Mouse (Mus musculus) forebrain, postnatal 0 days (tissue): ENCODE measurements around the gene Tmem127. TPM values are rescaled to one million over a fixed set of nuclear protein-coding genes. Genes with fewer than 3 reads are reported as not detected.

Source experiments
- ATAC-seq: fragments of 200-750 bp; cut with Nextera tagmentation; 2 replicates; pipeline ENCODE4 v1.8.0; 2017; ENCODE audit warnings: mild to moderate bottlenecking, moderate library complexity
- DNase-seq: peaks from one replicate; pipeline ENCODE4 v3.0.0-alpha.2; 2015
- H3K27ac ChIP-seq: fragments of 300-500 bp; sonication (generic); 2 replicates; pipeline ENCODE4 v1.5.1; 2014; ENCODE audit warnings: low read depth, mild to moderate bottlenecking, antibody characterized with exemption, low read length, moderate library complexity, mixed read lengths
- H3K27me3 ChIP-seq: fragments of 300-500 bp; sonication (generic); 2 replicates; pipeline ENCODE4 v1.6.1; 2014; ENCODE audit warnings: mild to moderate bottlenecking, low read length, mixed read lengths; ENCODE audit not compliant: insufficient read depth
- H3K36me3 ChIP-seq: fragments of 300-500 bp; sonication (generic); 2 replicates; pipeline ENCODE4 v1.6.1; 2014; ENCODE audit warnings: mild to moderate bottlenecking, moderate library complexity; ENCODE audit not compliant: insufficient read depth
- H3K4me1 ChIP-seq: fragments of 300-500 bp; sonication (generic); 2 replicates; pipeline ENCODE4 v1.6.1; 2014; ENCODE audit warnings: antibody characterized with exemption; ENCODE audit not compliant: insufficient read depth
- H3K4me2 ChIP-seq: fragments of 300-500 bp; sonication (generic); 2 replicates; pipeline ENCODE4 v1.6.1; 2014; ENCODE audit warnings: low read depth, mild to moderate bottlenecking, moderate library complexity
- H3K4me3 ChIP-seq: fragments of 300-500 bp; sonication (generic); 2 replicates; pipeline ENCODE4 v1.5.1; 2014; ENCODE audit warnings: low read depth, low read length, mixed read lengths
- H3K9ac ChIP-seq: fragments of 300-500 bp; sonication (generic); 2 replicates; pipeline ENCODE4 v1.6.1; 2014; ENCODE audit warnings: mild to moderate bottlenecking
- H3K9me3 ChIP-seq: fragments of 300-500 bp; sonication (generic); 2 replicates; pipeline ENCODE4 v1.6.1; 2016; ENCODE audit warnings: low read length
- CTCF ChIP-seq: sonication (generic); IDR thresholded peaks from 2 replicates; pipeline ENCODE4 v1.5.1; 2016; ENCODE audit warnings: antibody characterized with exemption, control low read depth, low read depth
- WGBS: fragments of 180-500 bp; shearing (Covaris S2); extraction: QIAGEN DNeasy Blood & Tissue Kit; methylation state at CpG from one replicate; pipeline ENCODE4 v1.1.7; 2014; 5-methylcytosine and 5-hydroxymethylcytosine counted together
- polyA plus RNA-seq: library from polyadenylated mRNA; unstranded; fragments of >200 nt; fragmentation: Nextera tagmentation; extraction: Ambion mirVana; gene quantifications from 2 replicates; pipeline ENCODE4 v1.2.1, GENCODE M21; 2015
- total RNA-seq: library from RNA; depleted of rRNA; stranded (reverse); fragments of >200 nt; gene quantifications from 2 replicates; pipeline ENCODE4 v1.2.3, GENCODE M21; 2014

Tmem127 gene
- total and polyA plus RNA-seq, 2 experiments from 2014 or later = 74.6 to 94.4 TPM

DNA sequence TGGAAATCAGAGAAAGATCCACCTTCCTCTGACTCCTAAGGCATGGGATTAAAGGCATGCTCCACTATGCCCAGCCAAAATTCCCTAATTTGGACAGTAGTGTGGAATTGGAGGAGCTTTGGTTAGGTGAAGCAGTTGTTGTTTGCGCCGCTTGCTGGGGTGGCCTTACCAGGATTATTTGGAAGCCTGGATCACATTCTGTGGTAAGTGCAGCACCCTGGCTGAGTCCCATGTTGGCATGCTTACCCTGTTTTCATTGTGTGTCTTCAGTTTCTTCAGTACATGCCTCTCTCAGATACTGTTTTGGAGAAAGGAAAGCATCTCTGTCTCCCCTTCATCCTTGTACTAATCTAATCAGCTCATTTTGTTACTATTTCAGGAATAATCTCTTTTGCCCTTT is 26.9 kb downstream of the Tmem127 start:
- no peak overlapping the region for H3K27ac ChIP-seq
- H3K9me3 ChIP-seq = no peaks in the 10 kb centered on the region
- 0 out of 2 replicates have a peak, but pooled peaks cover 3% of the 10 kb centered on the region for H3K4me1 ChIP-seq
- ATAC-seq = no peak
- no peaks in the 10 kb centered on the region for H3K36me3 ChIP-seq
- no peak overlapping the region for H3K4me2 ChIP-seq
- no peak for DNase-seq
- 69% methylated on average over 2 of the region's 2 CpGs for WGBS
- H3K27me3 ChIP-seq = no peaks in the 10 kb centered on the region
- no peak for TF ChIP-seq CTCF
- H3K4me3 ChIP-seq = no peak overlapping the region
- no peak overlapping the region for H3K9ac ChIP-seq

DNA sequence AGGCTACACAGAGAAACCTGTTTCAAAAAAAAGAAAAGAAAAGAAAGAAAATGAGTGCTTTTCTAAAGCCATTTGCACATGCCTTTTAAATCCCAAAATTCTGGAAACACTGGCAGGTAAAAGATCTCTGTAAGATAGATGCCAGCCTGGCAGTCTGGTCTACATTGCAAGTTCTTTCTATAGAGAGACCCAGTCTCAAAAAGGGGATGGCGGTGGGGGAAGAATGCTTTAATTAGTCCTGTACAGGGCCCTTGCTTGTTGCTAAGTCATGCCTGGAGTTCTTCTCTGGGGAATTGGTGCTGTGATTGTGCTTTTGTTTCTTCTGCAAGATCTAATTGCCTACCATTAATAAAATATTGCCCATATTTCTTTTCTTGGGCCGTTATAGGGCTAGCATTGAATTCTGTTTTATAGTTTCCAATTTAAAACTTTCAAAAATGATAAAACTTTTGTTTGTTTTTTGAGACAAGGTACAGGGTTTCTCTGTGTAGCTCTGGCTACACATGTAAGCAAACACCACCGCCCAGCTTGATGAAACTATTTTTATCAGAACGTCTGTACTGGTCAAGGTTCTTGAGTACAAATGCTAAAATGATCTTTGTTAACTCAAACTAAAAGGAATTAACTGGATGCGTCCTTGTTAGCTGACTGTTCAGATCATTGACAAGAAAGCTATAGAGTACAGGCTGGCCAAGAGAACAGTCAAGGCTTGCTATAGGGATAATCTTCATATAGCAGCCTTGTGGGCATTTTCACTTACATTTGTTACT is 28.0 kb downstream of the Tmem127 start:
- no peak for DNase-seq
- WGBS = 76% methylated on average over 5 of the region's 5 CpGs
- no peaks in the 10 kb centered on the region for H3K9me3 ChIP-seq
- ATAC-seq = no peak
- H3K4me1 ChIP-seq = 0 out of 2 replicates have a peak, but pooled peaks cover 3% of the 10 kb centered on the region
- H3K9ac ChIP-seq = no peak overlapping the region
- H3K36me3 ChIP-seq = no peaks in the 10 kb centered on the region
- H3K4me2 ChIP-seq = no peak overlapping the region
- H3K27me3 ChIP-seq = no peaks in the 10 kb centered on the region
- no peak for TF ChIP-seq CTCF
- H3K27ac ChIP-seq = no peak overlapping the region
- H3K4me3 ChIP-seq = no peak overlapping the region

DNA sequence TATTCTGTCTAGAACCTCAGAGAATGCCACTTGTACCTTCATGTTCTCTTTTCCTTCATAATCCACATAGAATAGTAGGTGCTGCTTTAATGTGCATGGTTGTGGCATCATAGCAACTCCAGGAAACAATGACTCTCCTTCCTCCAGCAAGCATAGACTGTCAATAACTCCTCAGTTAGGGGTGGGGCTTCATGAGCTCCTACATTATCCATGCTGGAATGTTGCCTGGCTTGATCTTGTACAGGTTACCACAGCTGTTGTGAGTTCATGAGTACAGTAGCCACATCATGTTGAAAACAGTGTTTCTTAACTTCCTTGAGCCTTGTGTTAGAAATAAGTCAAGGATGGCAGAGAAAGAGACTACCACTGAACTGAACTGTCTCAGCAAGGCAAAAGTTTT is 30.5 kb downstream of the Tmem127 start:
- no peak for TF ChIP-seq CTCF
- no peak overlapping the region for H3K4me2 ChIP-seq
- DNase-seq = no peak
- no peak overlapping the region for H3K9ac ChIP-seq
- no peaks in the 10 kb centered on the region for H3K4me1 ChIP-seq
- no peak for ATAC-seq
- no peak overlapping the region for H3K27ac ChIP-seq
- H3K4me3 ChIP-seq = no peak overlapping the region
- no peaks in the 10 kb centered on the region for H3K9me3 ChIP-seq
- no peaks in the 10 kb centered on the region for H3K27me3 ChIP-seq
- H3K36me3 ChIP-seq = no peaks in the 10 kb centered on the region

DNA sequence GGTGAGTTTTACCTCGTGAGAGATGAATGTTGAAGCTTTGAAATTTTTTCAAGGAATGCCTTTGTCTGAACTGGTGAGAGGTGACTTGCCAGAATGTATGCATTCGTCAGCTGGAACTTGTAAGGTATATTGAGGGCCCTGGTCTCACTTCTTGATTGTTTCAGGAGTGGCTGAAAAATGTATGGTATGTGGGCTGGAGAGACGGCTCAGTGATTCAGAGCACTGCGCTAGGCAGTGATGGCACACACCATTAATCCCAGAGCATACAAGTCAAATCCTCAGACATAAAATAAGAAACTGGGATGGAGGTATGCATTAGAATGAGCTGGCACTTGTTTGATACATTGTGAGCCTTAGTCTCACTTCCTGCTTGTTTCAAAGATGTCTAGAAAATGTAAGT is 44.5 kb downstream of the Tmem127 start:
- no peak overlapping the region for H3K4me3 ChIP-seq
- DNase-seq (no peak), ATAC-seq (no peak)
- H3K4me1 ChIP-seq = no peaks in the 10 kb centered on the region
- 89% methylated on average over 4 of the region's 4 CpGs for WGBS
- no peaks in the 10 kb centered on the region for H3K27me3 ChIP-seq
- H3K9ac ChIP-seq = no peak overlapping the region
- TF ChIP-seq CTCF = no peak
- peaks cover 66% of the 10 kb centered on the region for H3K36me3 ChIP-seq
- no peak overlapping the region for H3K27ac ChIP-seq
- no peaks in the 10 kb centered on the region for H3K9me3 ChIP-seq
- no peak overlapping the region for H3K4me2 ChIP-seq

DNA sequence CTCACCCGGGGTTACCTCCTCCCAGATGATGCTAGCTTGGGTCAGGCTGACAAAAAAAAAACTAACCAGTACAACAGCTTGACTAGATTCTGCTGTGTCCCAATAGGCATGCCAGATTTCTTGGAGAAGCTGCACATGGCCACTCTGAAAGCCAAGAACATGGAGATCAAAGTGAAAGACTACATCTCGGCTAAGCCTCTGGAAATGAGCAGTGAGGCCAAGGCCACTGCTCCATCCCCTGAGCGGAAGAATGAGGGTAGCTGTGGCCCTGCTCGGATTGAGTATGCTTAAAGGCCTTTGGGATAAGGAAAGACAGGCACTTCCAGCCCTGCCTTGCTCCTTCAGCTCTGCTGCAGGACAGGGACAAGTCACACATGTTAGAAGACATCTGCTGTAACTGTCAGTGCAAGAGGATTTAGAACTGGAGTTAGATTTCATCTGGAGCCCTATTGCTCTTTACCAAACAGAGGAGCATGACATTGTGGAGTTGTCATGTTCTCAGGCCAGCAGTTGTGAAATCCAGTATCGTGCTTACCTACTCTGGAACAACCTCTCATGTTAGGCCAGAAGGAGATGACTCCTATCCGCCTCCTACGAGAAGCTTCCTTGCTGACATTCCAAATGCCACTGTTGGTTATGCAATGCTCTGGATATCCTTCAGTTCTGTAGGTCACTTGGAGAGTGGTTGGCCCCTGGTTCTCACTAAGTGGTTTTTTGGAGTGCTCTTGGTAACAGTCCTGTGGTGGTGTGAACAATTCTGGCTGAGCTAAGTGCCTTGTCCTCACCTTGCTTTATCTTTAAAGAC is 49.5 kb downstream of the Tmem127 start:
- DNase-seq (no peak), ATAC-seq (no peak)
- Histone ChIP-seq H3K36me3 (peaks cover 84% of the 10 kb centered on the region), H3K9ac (no peak overlapping the region), H3K27me3 (no peaks in the 10 kb centered on the region), H3K9me3 (no peaks in the 10 kb centered on the region), H3K27ac (no peak overlapping the region), H3K4me3 (no peak overlapping the region), H3K4me2 (no peak overlapping the region), H3K4me1 (no peaks in the 10 kb centered on the region)
- WGBS = 96% methylated on average over 7 of the region's 7 CpGs
- no peak for TF ChIP-seq CTCF

DNA sequence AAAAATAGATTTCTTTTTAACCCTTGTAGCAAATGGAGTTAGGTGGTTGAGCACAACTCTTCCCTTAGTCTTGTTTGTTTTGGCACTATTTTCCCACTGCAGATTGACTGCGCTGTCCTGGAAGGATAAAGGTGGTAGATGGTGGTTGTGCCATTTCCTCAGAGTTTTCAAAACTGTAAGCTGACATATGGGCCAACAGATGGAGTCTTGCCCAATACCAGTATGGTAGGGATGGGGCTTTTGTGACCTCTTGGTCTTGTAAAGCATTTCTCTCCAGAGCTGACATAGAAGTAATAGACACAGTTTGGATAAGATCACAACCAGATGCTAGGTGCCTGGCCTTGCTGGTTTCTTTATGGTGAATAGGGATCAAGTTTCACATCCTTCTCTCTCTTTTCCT is 50.3 kb downstream of the Tmem127 start:
- no peak overlapping the region for H3K4me3 ChIP-seq
- DNase-seq (no peak), ATAC-seq (no peak)
- H3K36me3 ChIP-seq = peaks cover 76% of the 10 kb centered on the region
- H3K4me2 ChIP-seq = no peak overlapping the region
- no peak for TF ChIP-seq CTCF
- H3K4me1 ChIP-seq = no peaks in the 10 kb centered on the region
- no peaks in the 10 kb centered on the region for H3K9me3 ChIP-seq
- no peaks in the 10 kb centered on the region for H3K27me3 ChIP-seq
- no peak overlapping the region for H3K9ac ChIP-seq
- H3K27ac ChIP-seq = no peak overlapping the region
- 90% methylated on average over 1 of the region's 1 CpGs for WGBS

DNA sequence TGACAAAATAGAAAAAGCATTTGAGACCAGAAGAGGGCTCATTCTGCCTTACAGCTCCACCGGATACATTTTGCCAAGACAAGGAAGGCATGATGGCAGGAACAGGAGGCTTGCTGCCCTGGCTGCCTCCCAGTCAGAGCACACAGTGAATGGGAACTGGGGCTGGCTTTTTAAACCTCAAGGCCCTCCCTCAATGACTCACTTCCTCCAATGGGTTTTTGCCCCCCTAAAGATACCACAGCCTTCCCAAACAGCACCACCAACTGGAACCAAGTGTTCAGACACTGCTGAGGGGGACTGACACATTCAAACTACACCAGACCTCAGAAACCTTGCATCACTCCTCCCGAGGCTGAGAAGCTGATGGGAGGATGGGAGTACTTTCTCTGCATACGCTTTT is 53.0 kb downstream of the Tmem127 start:
- 80% methylated on average over 3 of the region's 3 CpGs for WGBS

More for the DNA sequence above, 53.0 kb downstream of the Tmem127 start:
- Histone ChIP-seq H3K36me3 (peaks cover 58% of the 10 kb centered on the region), H3K4me1 (no peaks in the 10 kb centered on the region), H3K9me3 (no peaks in the 10 kb centered on the region), H3K9ac (no peak overlapping the region), H3K27ac (no peak overlapping the region), H3K27me3 (no peaks in the 10 kb centered on the region), H3K4me3 (no peak overlapping the region), H3K4me2 (no peak overlapping the region)
- DNase-seq = no peak
- ATAC-seq = no peak
- no peak for TF ChIP-seq CTCF
